Mouse (Mus musculus): ENCODE measurements at regions not wholly inside any gene's neighbourhood (a gene's known extent, or its start where the extent isn't known, plus 50 kb on each side); places are given as distances from the start of the nearest gene placed in this dataset.

DNA sequence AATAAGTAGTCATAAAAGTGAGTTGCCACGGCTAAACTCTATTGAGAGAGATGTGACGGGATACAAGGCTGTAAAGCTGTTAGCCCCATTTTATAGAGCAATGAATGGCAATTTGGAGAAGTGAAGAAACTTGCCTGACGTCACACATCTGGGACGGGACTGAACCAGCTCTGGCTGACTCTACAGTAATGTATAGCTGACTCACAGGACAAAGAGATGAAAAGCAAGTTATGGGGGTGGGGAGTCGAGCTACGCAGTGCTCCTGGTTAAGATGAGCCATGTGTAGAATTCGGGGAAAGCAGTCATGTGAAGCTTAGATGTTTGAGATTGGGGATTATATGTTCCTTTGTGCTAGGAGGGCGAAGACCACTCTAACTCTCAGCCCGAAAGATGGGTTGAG, 72.2 kb upstream of the Boc start:
- no peak for TF ChIP-seq CTCF (IDR thresholded peaks at IDR 0.05; ENCODE audit: low read depth)

DNA sequence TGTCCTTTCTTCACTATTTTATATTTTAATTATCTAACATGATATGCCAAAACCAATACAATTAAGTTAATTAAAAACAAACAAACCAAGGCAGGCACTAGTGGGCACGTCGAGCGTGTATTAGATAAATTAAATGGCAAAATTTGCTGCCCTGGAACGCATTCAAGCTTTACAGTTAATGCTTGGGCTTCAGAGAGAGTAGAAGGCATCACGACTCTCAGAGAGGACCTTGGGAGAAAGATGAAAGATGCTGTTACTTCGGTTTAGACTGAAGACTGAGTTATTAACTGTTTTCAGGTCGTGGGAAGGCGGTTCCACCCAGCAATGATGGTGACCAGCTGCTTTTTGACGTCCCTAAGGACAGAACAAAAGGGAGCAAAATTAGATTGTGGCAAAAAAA, 71.7 kb upstream of the Boc start:
- WGBS = 66% methylated on average over 9 of the region's 9 CpGs
- no peak overlapping the region for H3K4me3 ChIP-seq (ENCODE audit: low read depth, low read length)
- no peaks in the 10 kb centered on the region for H3K9me3 ChIP-seq (ENCODE audit: low read length)
- peaks cover 11% of the 10 kb centered on the region; the same call in 1 of the 2 replicates for H3K4me1 ChIP-seq (ENCODE audit: insufficient read depth)
- no peak overlapping the region for H3K27ac ChIP-seq (ENCODE audit: low read depth, low read length)
- H3K27me3 ChIP-seq (ENCODE audit: insufficient read depth, low read length) = no peaks in the 10 kb centered on the region
- ATAC-seq (no peak), DNase-seq (no peak)
- no peak overlapping the region for H3K9ac ChIP-seq
- H3K4me2 ChIP-seq (ENCODE audit: low read depth) = no peak overlapping the region
- no peaks in the 10 kb centered on the region for H3K36me3 ChIP-seq (ENCODE audit: insufficient read depth)
- TF ChIP-seq CTCF (IDR thresholded peaks at IDR 0.05; ENCODE audit: low read depth) = no peak

More for the DNA sequence above, 72.2 kb upstream of the Boc start:
- ATAC-seq = no peak
- H3K27me3 ChIP-seq (ENCODE audit: insufficient read depth, low read length) = no peaks in the 10 kb centered on the region
- H3K27ac ChIP-seq (ENCODE audit: low read depth, low read length) = no peak overlapping the region
- H3K4me2 ChIP-seq (ENCODE audit: low read depth) = no peak overlapping the region
- H3K4me1 ChIP-seq (ENCODE audit: insufficient read depth) = peaks cover 11% of the 10 kb centered on the region; the same call in 1 of the 2 replicates
- WGBS = 88% methylated on average over 9 of the region's 9 CpGs
- H3K36me3 ChIP-seq (ENCODE audit: insufficient read depth) = no peaks in the 10 kb centered on the region
- H3K9ac ChIP-seq = no peak overlapping the region
- H3K9me3 ChIP-seq (ENCODE audit: low read length) = no peaks in the 10 kb centered on the region
- no peak overlapping the region for H3K4me3 ChIP-seq (ENCODE audit: low read depth, low read length)
- DNase-seq = no peak

DNA sequence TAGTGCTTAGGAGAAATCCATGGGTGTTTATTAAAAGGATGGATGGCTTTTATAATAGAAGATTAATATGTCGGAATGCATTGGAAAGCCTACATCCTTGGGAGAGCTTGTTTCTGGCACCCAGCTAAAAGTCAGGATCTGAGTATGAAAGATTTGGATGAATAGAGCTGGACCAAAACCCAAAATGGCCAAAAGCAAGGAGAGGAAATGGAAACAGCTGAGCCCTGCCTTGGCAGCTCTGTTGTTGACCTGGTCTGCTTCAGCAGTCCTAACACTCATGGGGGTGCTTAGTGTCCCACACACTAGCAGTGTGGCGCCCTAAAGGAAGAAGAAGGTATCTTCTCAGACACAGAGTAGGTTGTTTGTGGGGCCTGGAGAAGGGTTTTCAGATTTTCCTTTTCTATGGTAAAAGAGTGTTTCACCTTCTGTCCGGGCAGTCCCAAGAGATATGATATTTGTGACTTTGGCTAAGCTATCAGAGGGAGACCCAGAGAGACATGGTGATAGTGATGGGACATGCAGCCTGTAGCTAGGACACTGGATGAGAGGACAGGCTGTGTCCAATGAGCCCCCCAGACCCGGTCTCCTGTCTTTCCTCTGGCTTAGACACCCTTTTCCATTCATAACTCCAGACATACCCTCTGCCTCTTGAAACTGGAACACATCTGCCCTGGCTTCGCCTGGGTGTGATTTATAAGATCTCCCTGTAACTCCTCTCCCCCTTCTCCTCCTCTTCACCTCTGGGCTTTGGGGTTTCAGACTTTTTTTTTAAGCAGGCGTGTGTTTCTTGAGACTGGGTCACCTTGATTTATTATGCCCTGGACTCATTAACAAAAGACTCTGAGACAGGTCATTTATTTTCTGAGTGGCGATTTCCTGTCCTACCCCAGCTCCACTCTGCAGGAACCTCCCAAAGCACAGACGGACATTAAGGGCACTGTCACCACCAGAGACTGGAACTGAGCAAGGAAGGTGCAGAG, 70.9 kb upstream of the Boc start:
- WGBS = 84% methylated on average over 8 of the region's 8 CpGs
- H3K36me3 ChIP-seq (ENCODE audit: insufficient read depth) = no peaks in the 10 kb centered on the region
- no peak overlapping the region for H3K4me3 ChIP-seq (ENCODE audit: low read depth, low read length)
- H3K27ac ChIP-seq (ENCODE audit: low read depth, low read length) = no peak overlapping the region
- no peak for ATAC-seq
- no peak overlapping the region for H3K9ac ChIP-seq
- H3K27me3 ChIP-seq (ENCODE audit: insufficient read depth, low read length) = no peaks in the 10 kb centered on the region
- H3K9me3 ChIP-seq (ENCODE audit: low read length) = no peaks in the 10 kb centered on the region
- H3K4me2 ChIP-seq (ENCODE audit: low read depth) = no peak overlapping the region
- TF ChIP-seq CTCF (IDR thresholded peaks at IDR 0.05; ENCODE audit: low read depth) = no peak
- no peak for DNase-seq
- peaks cover 11% of the 10 kb centered on the region; the same call in 1 of the 2 replicates for H3K4me1 ChIP-seq (ENCODE audit: insufficient read depth)

DNA sequence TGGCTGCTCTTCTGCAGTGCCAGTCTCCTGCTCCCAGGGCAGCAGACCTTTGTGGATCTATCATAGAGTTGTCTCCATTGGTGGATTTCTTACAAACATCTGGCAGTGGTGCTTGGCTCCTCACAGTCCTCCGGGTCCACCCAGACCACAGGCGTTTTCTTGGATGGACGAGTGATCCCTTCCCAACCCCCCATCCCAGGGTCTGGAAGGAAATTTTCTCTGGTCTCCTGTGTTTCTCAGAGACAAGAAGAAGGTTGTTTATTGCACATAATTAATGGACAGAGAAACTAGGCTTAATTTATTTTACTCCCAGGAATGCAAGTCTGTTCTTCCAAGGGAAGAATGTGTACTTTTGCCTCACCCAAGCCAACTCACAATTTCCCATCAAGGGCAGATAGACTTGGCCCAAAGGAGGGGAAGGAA, 67.2 kb upstream of the Boc start:
- H3K4me3 ChIP-seq (ENCODE audit: low read depth, low read length) = no peak overlapping the region
- no peaks in the 10 kb centered on the region for H3K27me3 ChIP-seq (ENCODE audit: insufficient read depth, low read length)
- TF ChIP-seq CTCF (IDR thresholded peaks at IDR 0.05; ENCODE audit: low read depth) = no peak
- no peak for ATAC-seq
- H3K4me2 ChIP-seq (ENCODE audit: low read depth) = no peak overlapping the region
- no peak overlapping the region for H3K9ac ChIP-seq
- no peaks in the 10 kb centered on the region for H3K36me3 ChIP-seq (ENCODE audit: insufficient read depth)
- no peaks in the 10 kb centered on the region for H3K4me1 ChIP-seq (ENCODE audit: insufficient read depth)
- no peak overlapping the region for H3K27ac ChIP-seq (ENCODE audit: low read depth, low read length)
- no peak for DNase-seq
- WGBS = 90% methylated on average over 3 of the region's 3 CpGs
- no peaks in the 10 kb centered on the region for H3K9me3 ChIP-seq (ENCODE audit: low read length)

DNA sequence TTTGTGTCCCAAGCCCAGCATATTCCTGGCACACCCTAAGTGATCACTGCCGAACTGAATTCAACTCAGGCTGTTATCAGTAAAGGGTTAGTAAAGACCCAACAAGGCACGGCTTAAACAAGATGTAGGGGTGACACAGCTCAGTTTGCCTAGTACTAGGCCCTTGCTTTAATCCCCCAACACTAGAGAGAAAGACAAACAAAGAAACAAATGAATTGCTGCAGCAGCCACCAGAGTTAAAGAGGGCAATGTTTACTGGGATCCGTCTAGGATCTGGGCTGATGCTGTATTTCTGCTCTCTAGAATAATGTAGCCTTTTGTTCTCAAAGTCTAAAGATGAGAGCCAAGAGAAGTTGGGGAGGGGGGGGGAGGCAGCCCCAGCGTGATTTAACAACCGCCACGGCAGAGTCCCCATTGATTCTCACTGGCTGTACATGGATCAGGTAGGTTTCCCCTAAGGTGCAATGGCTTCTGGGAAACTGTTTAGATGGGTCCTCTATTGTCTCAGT, 66.5 kb upstream of the Boc start:
- no peaks in the 10 kb centered on the region for H3K9me3 ChIP-seq (ENCODE audit: low read length)
- H3K4me2 ChIP-seq (ENCODE audit: low read depth) = no peak overlapping the region
- no peak for TF ChIP-seq CTCF (IDR thresholded peaks at IDR 0.05; ENCODE audit: low read depth)
- no peak overlapping the region for H3K4me3 ChIP-seq (ENCODE audit: low read depth, low read length)
- H3K9ac ChIP-seq = no peak overlapping the region
- no peaks in the 10 kb centered on the region for H3K36me3 ChIP-seq (ENCODE audit: insufficient read depth)
- H3K27ac ChIP-seq (ENCODE audit: low read depth, low read length) = no peak overlapping the region
- H3K27me3 ChIP-seq (ENCODE audit: insufficient read depth, low read length) = no peaks in the 10 kb centered on the region
- DNase-seq = no peak
- peak; percentile 36 for ATAC-seq
- no peaks in the 10 kb centered on the region for H3K4me1 ChIP-seq (ENCODE audit: insufficient read depth)
- WGBS = 16% methylated on average over 6 of the region's 6 CpGs

DNA sequence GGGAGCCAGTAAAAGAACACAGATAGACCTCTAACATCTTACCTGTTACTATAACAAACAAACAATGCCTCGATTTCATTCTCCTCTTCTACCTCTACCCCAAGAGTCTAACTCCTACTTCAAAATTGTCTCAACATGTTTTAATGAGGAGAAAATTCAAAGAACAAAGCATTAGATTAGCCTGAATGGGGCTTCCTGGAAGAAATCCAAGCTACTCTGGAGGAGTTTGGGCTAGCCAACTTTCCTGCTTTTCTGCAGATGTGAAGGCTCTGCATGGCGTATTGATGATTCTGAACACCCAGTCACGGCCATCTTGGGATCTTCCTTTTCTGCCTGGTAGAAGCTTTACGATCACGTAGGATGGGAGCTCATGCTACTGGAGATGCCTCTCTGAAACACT, 62.9 kb upstream of the Boc start:
- Histone ChIP-seq H3K9ac (no peak overlapping the region), H3K27ac (ENCODE audit: low read depth, low read length) (no peak overlapping the region), H3K36me3 (ENCODE audit: insufficient read depth) (no peaks in the 10 kb centered on the region), H3K4me3 (ENCODE audit: low read depth, low read length) (no peak overlapping the region), H3K27me3 (ENCODE audit: insufficient read depth, low read length) (no peaks in the 10 kb centered on the region), H3K4me2 (ENCODE audit: low read depth) (no peak overlapping the region), H3K4me1 (ENCODE audit: insufficient read depth) (no peaks in the 10 kb centered on the region), H3K9me3 (ENCODE audit: low read length) (no peaks in the 10 kb centered on the region)
- TF ChIP-seq CTCF (IDR thresholded peaks at IDR 0.05; ENCODE audit: low read depth) = no peak
- 52% methylated on average over 5 of the region's 5 CpGs for WGBS
- no peak for ATAC-seq
- no peak for DNase-seq

DNA sequence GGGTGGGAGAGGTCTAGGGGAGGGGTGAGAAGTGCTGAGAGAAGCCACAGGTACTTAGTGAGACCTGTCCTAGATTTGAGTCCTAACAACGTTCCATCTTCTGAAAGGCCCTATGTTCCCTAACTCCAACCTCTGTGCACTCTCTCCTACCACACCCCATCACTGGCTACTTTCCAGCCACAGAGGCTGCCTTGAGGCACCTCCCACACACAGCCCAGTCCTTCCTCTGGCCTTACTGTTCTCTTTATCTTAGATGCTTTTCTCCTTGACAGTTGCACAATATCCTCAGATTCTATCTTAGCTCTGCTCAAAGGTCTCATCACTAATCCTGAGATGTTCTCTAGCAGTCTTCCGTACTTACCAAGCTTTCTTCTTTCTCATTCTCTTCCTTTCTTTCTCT, 61.8 kb upstream of the Boc start:
- no peaks in the 10 kb centered on the region for H3K36me3 ChIP-seq (ENCODE audit: insufficient read depth)
- H3K9ac ChIP-seq = no peak overlapping the region
- TF ChIP-seq CTCF (IDR thresholded peaks at IDR 0.05; ENCODE audit: low read depth) = no peak
- no peak overlapping the region for H3K4me2 ChIP-seq (ENCODE audit: low read depth)
- no peak overlapping the region for H3K4me3 ChIP-seq (ENCODE audit: low read depth, low read length)
- no peak overlapping the region for H3K27ac ChIP-seq (ENCODE audit: low read depth, low read length)
- H3K9me3 ChIP-seq (ENCODE audit: low read length) = no peaks in the 10 kb centered on the region
- 0 out of 2 replicates have a peak, but pooled peaks cover 4% of the 10 kb centered on the region for H3K4me1 ChIP-seq (ENCODE audit: insufficient read depth)
- no peak for ATAC-seq
- 89% methylated on average over 2 of the region's 2 CpGs for WGBS
- no peaks in the 10 kb centered on the region for H3K27me3 ChIP-seq (ENCODE audit: insufficient read depth, low read length)
- DNase-seq = no peak

All from forebrain, postnatal 0 days (tissue).